Comparison of ENCODE assay signal across 8 mouse cellular contexts in the genomic region with DNA sequence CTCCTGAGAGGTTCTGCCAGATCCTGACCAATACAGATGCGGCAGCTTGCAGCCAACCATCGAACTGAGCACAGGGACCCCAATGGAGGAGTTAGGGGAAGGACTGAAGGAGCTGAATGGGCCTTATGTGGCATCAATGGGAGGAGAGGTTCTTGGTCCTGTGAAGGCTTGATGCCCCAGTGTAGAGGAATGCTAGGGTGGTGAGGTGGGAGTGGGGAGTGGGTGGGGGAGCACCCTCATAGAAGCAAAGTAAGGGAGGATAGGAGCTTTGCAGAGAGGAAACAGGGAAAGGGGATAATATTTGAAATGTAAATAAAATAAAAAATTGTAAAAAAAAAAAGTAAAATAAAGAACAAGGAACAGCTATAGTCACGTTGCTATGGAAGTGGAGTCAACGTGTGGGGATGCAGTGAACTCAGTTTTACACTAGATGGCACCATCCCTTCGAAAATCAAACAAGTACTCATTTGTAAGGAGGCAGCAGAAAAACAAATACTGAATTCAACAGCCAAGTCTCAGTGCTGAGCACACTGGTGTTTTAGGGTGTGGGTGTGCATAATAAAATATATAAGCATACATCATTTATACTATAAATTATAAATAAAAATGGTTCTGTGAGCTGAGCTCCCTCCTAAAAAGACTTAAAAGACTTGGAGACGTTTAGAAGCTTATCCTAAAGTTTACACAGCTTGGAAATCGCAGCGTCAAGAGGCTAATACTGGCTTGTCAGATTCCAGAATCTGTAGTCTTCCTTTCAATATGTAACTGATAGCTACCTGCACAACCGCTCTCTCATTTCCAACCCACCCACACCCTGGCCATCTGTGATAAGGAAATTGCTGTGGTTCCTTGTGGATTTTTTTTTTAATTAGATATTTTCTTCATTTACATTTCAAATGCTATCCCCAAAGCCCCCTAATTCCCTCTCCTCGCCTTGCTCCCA. TPM values are rescaled to one million over a fixed set of nuclear protein-coding genes. Genes with fewer than 3 reads are reported as not detected.
DNase-seq lines count a peak whose midpoint lies in the region; ATAC-seq and TF ChIP-seq lines count a peak whose summit lies in the region.

No protein-coding gene starts in this region.

- no peaks in the 10 kb centered on the region for H3K9me3 ChIP-seq in forebrain, embryonic 14.5 days (replicated peaks; ENCODE audit: control insufficient read depth, low read length)
- H3K9me3 ChIP-seq in intestine, embryonic 15.5 days = no peaks in the 10 kb centered on the region
- H3K9me3 ChIP-seq in midbrain, embryonic 13.5 days = no peaks in the 10 kb centered on the region

- TF ChIP-seq POLR2A in testis, adult 2 months (IDR thresholded peaks at IDR 0.05; ENCODE audit: control insufficient read depth, low read depth, low read length) = no peak

- ATAC-seq in forebrain, embryonic 14.5 days = peak; percentile 83
- peak; percentile 69 for ATAC-seq in intestine, embryonic 15.5 days
- peak; percentile 79 for ATAC-seq in midbrain, embryonic 13.5 days

- no peak overlapping the region for H3K9ac ChIP-seq in forebrain, embryonic 14.5 days (ENCODE audit: low read length)
- no peak overlapping the region for H3K9ac ChIP-seq in intestine, embryonic 15.5 days
- no peak overlapping the region for H3K9ac ChIP-seq in midbrain, embryonic 13.5 days (replicated peaks)

- H3K36me3 ChIP-seq in testis, adult 2 months (ENCODE audit: control insufficient read depth, insufficient read depth, low read length) = no peaks in the 10 kb centered on the region
- no peaks in the 10 kb centered on the region for H3K36me3 ChIP-seq in forebrain, embryonic 14.5 days (ENCODE audit: control insufficient read depth, insufficient read depth, low read length)
- no peaks in the 10 kb centered on the region for H3K36me3 ChIP-seq in intestine, embryonic 15.5 days
- H3K36me3 ChIP-seq in midbrain, embryonic 13.5 days = no peaks in the 10 kb centered on the region

- H3K27ac ChIP-seq in testis, adult 2 months (ENCODE audit: control insufficient read depth, insufficient read depth, low read depth, low read length) = no peak overlapping the region
- no peak overlapping the region for H3K27ac ChIP-seq in forebrain, embryonic 14.5 days (ENCODE audit: low read depth, low read length)
- no peak overlapping the region for H3K27ac ChIP-seq in intestine, embryonic 15.5 days
- H3K27ac ChIP-seq in midbrain, embryonic 13.5 days = no peak overlapping the region

- WGBS in forebrain, embryonic 14.5 days = 50% methylated on average over 10 of the region's 10 CpGs
- 43% methylated on average over 10 of the region's 10 CpGs for WGBS in intestine, embryonic 15.5 days
- 46% methylated on average over 10 of the region's 10 CpGs for WGBS in midbrain, embryonic 13.5 days

- intact Hi-C loops in left cerebral cortex, postnatal 14 days (cut with DNase I) = loop anchor here (1.0 to 10.0 kb wide), 3 partner anchors 149 to 823 kb away; no protein-coding TSS in a partner anchor

- no peak overlapping the region for H3K4me3 ChIP-seq in testis, adult 2 months (ENCODE audit: control insufficient read depth, low read depth, low read length)
- no peak overlapping the region for H3K4me3 ChIP-seq in forebrain, embryonic 14.5 days (ENCODE audit: low read depth, low read length)
- H3K4me3 ChIP-seq in intestine, embryonic 15.5 days (replicated peaks) = no peak overlapping the region
- no peak overlapping the region for H3K4me3 ChIP-seq in midbrain, embryonic 13.5 days (replicated peaks)

- peak; percentile 24; the same call in 1 of the 2 replicates for TF ChIP-seq CTCF in testis, adult 2 months (IDR thresholded peaks at IDR 0.05; ENCODE audit: control insufficient read depth, insufficient read depth, insufficient replicate concordance, low read depth, low read length)

- DNase-seq in testis, postnatal 10 days (ENCODE audit: low spot score) = no peak
- peak; percentile 15 for DNase-seq in c-Kit-negative CD71-positive TER-119-positive erythroid progenitor cells, embryonic 14.5 days (ENCODE audit: low read depth, low spot score)
- peak; percentile 80 for DNase-seq in forebrain, embryonic 14.5 days (ENCODE audit: low spot score)
- DNase-seq in left cerebral cortex, postnatal 14 days (ENCODE audit: low spot score in 2 of 2) = peak; percentile 78 to 79
- DNase-seq in urinary bladder, postnatal 36 days (ENCODE audit: low spot score in 2 of 2) = peak; percentile 20 to 24

- H3K4me2 ChIP-seq in forebrain, embryonic 14.5 days (ENCODE audit: low read length) = no peak overlapping the region
- H3K4me2 ChIP-seq in intestine, embryonic 15.5 days (replicated peaks) = no peak overlapping the region
- no peak overlapping the region for H3K4me2 ChIP-seq in midbrain, embryonic 13.5 days (replicated peaks)

- H3K4me1 ChIP-seq in testis, adult 2 months (ENCODE audit: control insufficient read depth, insufficient read depth, low read length) = no peaks in the 10 kb centered on the region
- no peaks in the 10 kb centered on the region for H3K4me1 ChIP-seq in forebrain, embryonic 14.5 days (ENCODE audit: control insufficient read depth, insufficient read depth, low read length)
- H3K4me1 ChIP-seq in intestine, embryonic 15.5 days (replicated peaks) = no peaks in the 10 kb centered on the region
- H3K4me1 ChIP-seq in midbrain, embryonic 13.5 days (replicated peaks) = no peaks in the 10 kb centered on the region

- H3K27me3 ChIP-seq in testis, adult 2 months (ENCODE audit: control insufficient read depth, insufficient read depth, low read length) = no peaks in the 10 kb centered on the region
- H3K27me3 ChIP-seq in forebrain, embryonic 14.5 days (replicated peaks; ENCODE audit: control insufficient read depth, insufficient read depth, low read length) = no peaks in the 10 kb centered on the region
- H3K27me3 ChIP-seq in intestine, embryonic 15.5 days (replicated peaks) = no peaks in the 10 kb centered on the region
- no peaks in the 10 kb centered on the region; the same call in 1 of the 2 replicates for H3K27me3 ChIP-seq in midbrain, embryonic 13.5 days

RNA-seq across cellular contexts. Expression of a gene that starts 24.2 kb away (rescaled TPM):
- polyA plus RNA-seq in testis, adult 2 months (2012; rRNA removed) = 0.30 and 0.48 TPM in 2 replicates
- not detected in 2 replicates for polyA plus RNA-seq in forebrain, embryonic 14.5 days (2014; fragmentation: Nextera tagmentation; extraction: Ambion mirVana)
- polyA plus RNA-seq in intestine, embryonic 15.5 days (2015; fragmentation: Nextera tagmentation; extraction: Ambion mirVana) = 4.6 and 5.4 TPM in 2 replicates
- total RNA-seq in left cerebral cortex, postnatal 14 days (2021) = not detected
- polyA plus RNA-seq in midbrain, embryonic 13.5 days (2015; fragmentation: Nextera tagmentation; extraction: Ambion mirVana) = not detected in 2 replicates

RNA-seq across cellular contexts. Expression of a gene that starts 54.2 kb away (rescaled TPM):
- 67.1 and 77.2 TPM in 2 replicates for polyA plus RNA-seq in testis, adult 2 months (2012; rRNA removed)
- polyA plus RNA-seq in forebrain, embryonic 14.5 days (2014; fragmentation: Nextera tagmentation; extraction: Ambion mirVana) = 163 and 169 TPM in 2 replicates
- 225 and 226 TPM in 2 replicates for polyA plus RNA-seq in intestine, embryonic 15.5 days (2015; fragmentation: Nextera tagmentation; extraction: Ambion mirVana)
- total RNA-seq in left cerebral cortex, postnatal 14 days (2021) = 10 to 100 TPM; 65.6 to 71.6 TPM
- 159 and 168 TPM in 2 replicates for polyA plus RNA-seq in midbrain, embryonic 13.5 days (2015; fragmentation: Nextera tagmentation; extraction: Ambion mirVana)
